8 mouse cellular contexts compared by ENCODE assay signal in the genomic region with DNA sequence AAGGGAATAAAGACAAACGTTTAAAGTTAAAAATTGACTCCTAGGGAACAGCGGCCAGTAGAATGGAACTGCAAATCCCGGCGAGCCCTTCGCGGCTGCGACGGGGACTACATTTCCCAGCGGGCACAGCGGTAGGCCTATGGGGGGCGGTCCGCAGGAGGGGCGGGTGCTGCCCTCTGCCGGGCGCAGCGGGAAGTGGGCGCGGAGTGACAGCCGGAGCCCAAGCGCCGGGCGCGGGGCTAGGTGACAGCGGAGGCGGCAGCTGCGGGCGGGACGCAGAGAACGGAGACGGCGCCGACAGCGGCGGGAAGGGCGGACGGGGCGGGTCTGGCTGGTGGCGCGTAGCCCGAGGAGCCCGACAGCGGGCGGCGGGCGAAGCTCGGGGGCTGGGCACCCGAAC. TPM values are rescaled to one million over a fixed set of nuclear protein-coding genes. Genes with fewer than 3 reads are reported as not detected.
DNase-seq lines count a peak whose midpoint lies in the region; ATAC-seq and TF ChIP-seq lines count a peak whose summit lies in the region.

A gene (plus strand): TSS at position 175 of the 400 bp plus-strand sequence.

- peak within 1 kb of the TSS; percentile 50 to 87 (median 79) for H3K4me3 ChIP-seq in CH12.LX (replicated peaks in 1 of 3; ENCODE audit: low read depth in 2 of 3, low read length in 2 of 3, poor library complexity in 1 of 3)
- H3K4me3 ChIP-seq in forebrain, embryonic 11.5 days (ENCODE audit: low read depth, low read length): peak within 1 kb of the TSS; percentile 51
- peak within 1 kb of the TSS; percentile 87 for H3K4me3 ChIP-seq in heart, embryonic 15.5 days
- peak within 1 kb of the TSS; percentile 70 for H3K4me3 ChIP-seq in liver, embryonic 13.5 days (replicated peaks)
- peak within 1 kb of the TSS; percentile 78 for H3K4me3 ChIP-seq in stomach, embryonic 14.5 days (ENCODE audit: low read depth, low read length)

- H3K27ac ChIP-seq in CH12.LX (ENCODE audit: insufficient read depth, low read depth): peak within 1 kb of the TSS; percentile 99
- H3K27ac ChIP-seq in forebrain, embryonic 11.5 days (ENCODE audit: low read depth, low read length): no peak within 1 kb of the TSS
- H3K27ac ChIP-seq in heart, embryonic 15.5 days: peak within 1 kb of the TSS; percentile 96
- H3K27ac ChIP-seq in liver, embryonic 13.5 days: peak within 1 kb of the TSS; percentile 79
- H3K27ac ChIP-seq in stomach, embryonic 14.5 days (ENCODE audit: low read length): peak within 1 kb of the TSS; percentile 52

- TF ChIP-seq EP300 in CH12.LX (IDR thresholded peaks at IDR 0.05; ENCODE audit: low read length): no peak

- under 1% methylated on average over 44 of the region's 47 CpGs for WGBS in forebrain, embryonic 11.5 days
- WGBS in heart, embryonic 15.5 days: under 1% methylated on average over 47 of the region's 47 CpGs
- WGBS in liver, embryonic 13.5 days (ENCODE audit: insufficient replicate concordance): under 1% methylated on average over 47 of the region's 47 CpGs
- under 1% methylated on average over 30 of the region's 47 CpGs for WGBS in stomach, embryonic 14.5 days

- H3K4me2 ChIP-seq in CH12.LX (ENCODE audit: insufficient read depth, low read depth, poor library complexity, severe bottlenecking): peak within 1 kb of the TSS; percentile 17; the same call in 1 of the 2 replicates
- H3K4me2 ChIP-seq in forebrain, embryonic 11.5 days (ENCODE audit: low read depth, low read length, severe bottlenecking): peak within 1 kb of the TSS; percentile 84
- peak within 1 kb of the TSS; percentile 94 for H3K4me2 ChIP-seq in heart, embryonic 15.5 days
- peak within 1 kb of the TSS; percentile 99 for H3K4me2 ChIP-seq in liver, embryonic 13.5 days
- H3K4me2 ChIP-seq in stomach, embryonic 14.5 days (replicated peaks; ENCODE audit: low read depth, low read length): peak within 1 kb of the TSS; percentile 97

- ATAC-seq in forebrain, embryonic 11.5 days (replicated peaks; ENCODE audit: low FRiP score): peak; percentile 73
- peak; percentile 72 for ATAC-seq in heart, embryonic 15.5 days (replicated peaks; ENCODE audit: insufficient number of reproducible peaks, insufficient read depth, low FRiP score, low read depth)
- peak; percentile 80 for ATAC-seq in liver, embryonic 13.5 days (ENCODE audit: low read depth)
- peak; percentile 67 for ATAC-seq in stomach, embryonic 14.5 days (ENCODE audit: insufficient number of reproducible peaks, insufficient read depth, low FRiP score, low read depth)

- H3K27me3 ChIP-seq in CH12.LX (replicated peaks): peaks cover under 1% of the 10 kb centered on the region
- H3K27me3 ChIP-seq in forebrain, embryonic 11.5 days (ENCODE audit: control insufficient read depth, insufficient read depth, low read length): peaks cover 23% of the 10 kb centered on the region
- H3K27me3 ChIP-seq in heart, embryonic 15.5 days: no peaks in the 10 kb centered on the region
- H3K27me3 ChIP-seq in liver, embryonic 13.5 days: peaks cover 33% of the 10 kb centered on the region
- no peaks in the 10 kb centered on the region for H3K27me3 ChIP-seq in stomach, embryonic 14.5 days (ENCODE audit: control insufficient read depth, insufficient read depth, low read length)

- H3K9ac ChIP-seq in CH12.LX (ENCODE audit: insufficient read depth, low read depth): peak within 1 kb of the TSS; percentile 84
- peak within 1 kb of the TSS; percentile 47 for H3K9ac ChIP-seq in forebrain, embryonic 11.5 days (ENCODE audit: low read length)
- peak within 1 kb of the TSS; percentile 93 for H3K9ac ChIP-seq in heart, embryonic 15.5 days
- peak within 1 kb of the TSS; percentile 77 for H3K9ac ChIP-seq in liver, embryonic 13.5 days
- peak within 1 kb of the TSS; percentile 60 for H3K9ac ChIP-seq in stomach, embryonic 14.5 days (replicated peaks; ENCODE audit: low read depth, low read length)

- peak in 1 of 2 experiments; percentile 94; a peak in 2 of 4 replicates for TF ChIP-seq CTCF in CH12.LX (conservative IDR thresholded peaks at IDR 0.05 in 1 of 2, IDR thresholded peaks at IDR 0.05 in 1 of 2; ENCODE audit: low read depth in 2 of 2, low read length in 2 of 2)

- peaks cover 12 to 22% of the 10 kb centered on the region in 2 experiments for H3K4me1 ChIP-seq in CH12.LX (ENCODE audit: control insufficient read depth in 1 of 2, insufficient read depth in 2 of 2)
- H3K4me1 ChIP-seq in forebrain, embryonic 11.5 days (replicated peaks; ENCODE audit: control insufficient read depth, insufficient read depth, low read length): peaks cover 11% of the 10 kb centered on the region; the same call in 1 of the 2 replicates
- H3K4me1 ChIP-seq in heart, embryonic 15.5 days (replicated peaks): peaks cover 33% of the 10 kb centered on the region
- peaks cover 40% of the 10 kb centered on the region for H3K4me1 ChIP-seq in liver, embryonic 13.5 days (replicated peaks)
- peaks cover 6% of the 10 kb centered on the region; the same call in 1 of the 2 replicates for H3K4me1 ChIP-seq in stomach, embryonic 14.5 days (ENCODE audit: control insufficient read depth, insufficient read depth, low read length)

- in situ Hi-C loops in CH12.LX (cut with MboI; ENCODE audit: low pct_ligation_motif_present, low pct_unique_long_range_greater_than_20kb, low sequenced_read_pairs): no loop called here

- peak; percentile 41 for TF ChIP-seq RAD21 in CH12.LX (IDR thresholded peaks at IDR 0.05; ENCODE audit: low read depth, low read length)

- dilution Hi-C loops in CH12.LX (cut with MboI; ENCODE audit: extremely low pct_ligation_motif_present, extremely low pct_unique_long_range_greater_than_20kb, low sequenced_read_pairs): no loop called here

- DNase-seq in CH12.LX (ENCODE audit: extremely low read depth): peak; percentile 86
- peak; percentile 83 for DNase-seq in c-Kit-positive CD71-positive TER-119-negative erythroid progenitor cells, embryonic 14.5 days (ENCODE audit: low read depth)
- peak; percentile 98 for DNase-seq in forebrain, embryonic 11.5 days (ENCODE audit: low spot score)
- peak; percentile 97 to 98 for DNase-seq in kidney, postnatal 25 days
- peak; percentile 93 for DNase-seq in liver, embryonic 13.5 days
- peak; percentile 93 to 96 for DNase-seq in natural killer cell, adult 2 months (ENCODE audit: low spot score in 2 of 2)

- TF ChIP-seq POLR2A in CH12.LX (IDR thresholded peaks at IDR 0.05; ENCODE audit: low read depth, low read length): peak; percentile 41; the same call in 1 of the 2 replicates

- H3K36me3 ChIP-seq in CH12.LX (replicated peaks in 1 of 2; ENCODE audit: control insufficient read depth in 1 of 2, insufficient read depth in 1 of 2, low read length in 1 of 2): peaks cover 0 to 9% of the 10 kb centered on the region in 2 experiments
- no peaks in the 10 kb centered on the region for H3K36me3 ChIP-seq in forebrain, embryonic 11.5 days (ENCODE audit: control insufficient read depth, insufficient read depth, low read length)
- no peaks in the 10 kb centered on the region for H3K36me3 ChIP-seq in heart, embryonic 15.5 days
- no peaks in the 10 kb centered on the region for H3K36me3 ChIP-seq in liver, embryonic 13.5 days
- H3K36me3 ChIP-seq in stomach, embryonic 14.5 days (ENCODE audit: control insufficient read depth, insufficient read depth, low read length): no peaks in the 10 kb centered on the region

- H3K79me2 ChIP-seq in CH12.LX (replicated peaks; ENCODE audit: control insufficient read depth, extremely low read depth, insufficient read depth, poor library complexity, severe bottlenecking): peaks cover 16% of the 10 kb centered on the region

- H3K9me3 ChIP-seq in CH12.LX (replicated peaks; ENCODE audit: low read length): peaks cover 3% of the 10 kb centered on the region
- H3K9me3 ChIP-seq in forebrain, embryonic 11.5 days (ENCODE audit: control insufficient read depth, low read length): no peaks in the 10 kb centered on the region
- H3K9me3 ChIP-seq in heart, embryonic 15.5 days (replicated peaks): no peaks in the 10 kb centered on the region
- H3K9me3 ChIP-seq in liver, embryonic 13.5 days (replicated peaks): no peaks in the 10 kb centered on the region
- H3K9me3 ChIP-seq in stomach, embryonic 14.5 days (ENCODE audit: control insufficient read depth, low read depth, low read length): no peaks in the 10 kb centered on the region

TF ChIP-seq in CH12.LX, 34 proteins besides CTCF, POLR2A, EP300 and RAD21 (continues in another document):
- peak; percentile 34; the same call in 1 of the 2 replicates for TF ChIP-seq MAX (IDR thresholded peaks at IDR 0.05; ENCODE audit: low read length)
- peak; percentile 93 for TF ChIP-seq UBTF (IDR thresholded peaks at IDR 0.05; ENCODE audit: low read depth, low read length)
- peak; percentile 68; the same call in 1 of the 2 replicates for TF ChIP-seq ELF1 (IDR thresholded peaks at IDR 0.05; ENCODE audit: low read depth, low read length)
- no peak for TF ChIP-seq PAX5 (IDR thresholded peaks at IDR 0.05; ENCODE audit: low read length)
- TF ChIP-seq SMC3 (IDR thresholded peaks at IDR 0.05; ENCODE audit: low read depth, low read length): peak; percentile 85
- peak; percentile 18 for TF ChIP-seq ZMIZ1 (IDR thresholded peaks at IDR 0.05; ENCODE audit: low read depth, low read length)
- peak; percentile 86 for TF ChIP-seq TCF12 (IDR thresholded peaks at IDR 0.05; ENCODE audit: low read depth, low read length)
- TF ChIP-seq ZNF384 (IDR thresholded peaks at IDR 0.05; ENCODE audit: low read depth, low read length): no peak
- peak; percentile 98 for TF ChIP-seq KAT2A (IDR thresholded peaks at IDR 0.05; ENCODE audit: insufficient replicate concordance, low read length)
- no peak for TF ChIP-seq ZC3H11A (IDR thresholded peaks at IDR 0.05; ENCODE audit: low read depth, low read length)
- TF ChIP-seq NRF1 (IDR thresholded peaks at IDR 0.05; ENCODE audit: low read depth, low read length): peak; percentile 48
- 0 out of 2 replicates have a peak, but pooled peaks have one; percentile 7 for TF ChIP-seq BHLHE40 (IDR thresholded peaks at IDR 0.05; ENCODE audit: low read depth, low read length)
- no peak; the same call in 1 of the 2 replicates for TF ChIP-seq ETS1 (conservative IDR thresholded peaks at IDR 0.05; ENCODE audit: low read depth, low read length)
- peak; percentile 68; the same call in 1 of the 2 replicates for TF ChIP-seq MXI1 (IDR thresholded peaks at IDR 0.05; ENCODE audit: low read depth, low read length)
- no peak; the same call in 1 of the 2 replicates for TF ChIP-seq POLR2AphosphoS2 (IDR thresholded peaks at IDR 0.05; ENCODE audit: low read depth, low read length)
- TF ChIP-seq USF1 (IDR thresholded peaks at IDR 0.05; ENCODE audit: low read depth, low read length): no peak; the same call in 1 of the 2 replicates

RNA-seq across cellular contexts. Expression of the gene that starts here (rescaled TPM):
- 49.3 and 57.3 TPM in 2 replicates for total RNA-seq in CH12.LX (2012; rRNA removed)
- total RNA-seq in CH12.LX (2014; rRNA removed): 26.9 and 29.1 TPM in 2 replicates
- polyA plus RNA-seq in CH12.LX (2012; ENCODE audit: insufficient read length, low read depth): 39.9 and 41.3 TPM in 2 replicates
- 1.9 and 3.3 TPM in 2 replicates for polyA plus RNA-seq in forebrain, embryonic 11.5 days (2014; fragmentation: Nextera tagmentation; extraction: Ambion mirVana)
- 24.9 and 25.2 TPM in 2 replicates for polyA plus RNA-seq in heart, embryonic 15.5 days (2015; fragmentation: Nextera tagmentation; extraction: Ambion mirVana)
- polyA plus RNA-seq in liver, embryonic 13.5 days (2015; fragmentation: Nextera tagmentation; extraction: Ambion mirVana): 4.4 and 4.6 TPM in 2 replicates
- polyA plus RNA-seq in stomach, embryonic 14.5 days (2014; fragmentation: Nextera tagmentation; extraction: Ambion mirVana): 5.1 and 6.0 TPM in 2 replicates

Comparison
In these comparisons a context has a peak if more than half of its experiments do, and no peak if none do; other contexts are left out.
1. H3K4me2 ChIP-seq: peak in every context shown above with its lines; median percentile 99 in liver, embryonic 13.5 days; 97 in stomach, embryonic 14.5 days; 94 in heart, embryonic 15.5 days; 84 in forebrain, embryonic 11.5 days; 17 in CH12.LX.